Mouse (Mus musculus): Measurements from ENCODE around the gene Commd7. TPM values are rescaled to one million over a fixed set of nuclear protein-coding genes. Genes with fewer than 3 reads are reported as not detected.

Gene Commd7
- total RNA-seq, 2 experiments from 2014 or later = 44.2 to 45.8 TPM

DNA sequence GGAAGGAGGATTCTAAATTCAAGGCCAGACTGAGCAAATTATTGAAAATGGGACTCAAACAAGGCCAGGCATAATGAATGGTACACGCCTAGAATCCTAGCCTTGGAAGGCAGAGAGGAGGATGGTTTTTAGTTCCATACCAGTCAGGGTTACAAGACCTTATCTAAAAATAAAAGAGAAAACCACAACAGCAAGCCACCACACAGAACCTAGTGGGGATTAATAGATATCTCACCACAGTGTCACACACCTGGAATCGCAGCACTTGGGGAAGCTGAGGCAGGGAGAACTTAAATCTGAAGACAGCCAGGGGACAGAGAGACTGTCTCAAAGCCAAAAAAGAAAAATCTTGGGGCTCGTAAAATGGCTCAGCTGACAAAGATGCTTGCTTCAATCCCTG is 1.6 kb downstream of the Commd7 start:
- no peak for DNase-seq (ENCODE audit: low spot score in 2 of 2)

- no peak for DNase-seq (ENCODE audit: low spot score in 2 of 2)
Observed at GRCm38 (mm10) chr2:153622449-153622848, 10.1 kb downstream of the Commd7 start.

DNA sequence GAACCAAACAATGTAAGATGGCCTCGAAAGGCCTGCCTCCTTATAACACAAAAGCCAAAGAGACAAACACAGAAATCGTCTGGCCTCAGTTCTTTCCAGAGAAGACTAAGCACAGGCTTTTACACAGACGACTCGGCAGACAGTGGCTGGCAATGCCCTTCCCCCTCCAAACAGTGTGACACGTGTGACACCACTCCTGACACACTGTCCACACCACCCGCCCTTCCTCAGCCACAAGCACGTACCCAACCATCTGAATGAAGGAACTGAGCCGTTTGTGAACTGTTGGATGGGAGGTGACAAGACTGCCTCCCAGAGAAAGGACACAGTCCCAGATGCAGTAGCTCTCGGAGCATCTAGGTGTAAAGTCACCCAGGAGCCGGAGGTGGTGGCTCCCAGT is 13.7 kb downstream of the Commd7 start:
- no peak for DNase-seq (ENCODE audit: low spot score in 2 of 2)

GRCm38 (mm10) chr2:153618439-153618838 is 14.1 kb downstream of the Commd7 start:
- no peak for DNase-seq (ENCODE audit: low spot score in 2 of 2)

- no peak for DNase-seq (ENCODE audit: low spot score in 2 of 2)
Observed at GRCm38 (mm10) chr2:153616893-153617292, 15.7 kb downstream of the Commd7 start.

DNA sequence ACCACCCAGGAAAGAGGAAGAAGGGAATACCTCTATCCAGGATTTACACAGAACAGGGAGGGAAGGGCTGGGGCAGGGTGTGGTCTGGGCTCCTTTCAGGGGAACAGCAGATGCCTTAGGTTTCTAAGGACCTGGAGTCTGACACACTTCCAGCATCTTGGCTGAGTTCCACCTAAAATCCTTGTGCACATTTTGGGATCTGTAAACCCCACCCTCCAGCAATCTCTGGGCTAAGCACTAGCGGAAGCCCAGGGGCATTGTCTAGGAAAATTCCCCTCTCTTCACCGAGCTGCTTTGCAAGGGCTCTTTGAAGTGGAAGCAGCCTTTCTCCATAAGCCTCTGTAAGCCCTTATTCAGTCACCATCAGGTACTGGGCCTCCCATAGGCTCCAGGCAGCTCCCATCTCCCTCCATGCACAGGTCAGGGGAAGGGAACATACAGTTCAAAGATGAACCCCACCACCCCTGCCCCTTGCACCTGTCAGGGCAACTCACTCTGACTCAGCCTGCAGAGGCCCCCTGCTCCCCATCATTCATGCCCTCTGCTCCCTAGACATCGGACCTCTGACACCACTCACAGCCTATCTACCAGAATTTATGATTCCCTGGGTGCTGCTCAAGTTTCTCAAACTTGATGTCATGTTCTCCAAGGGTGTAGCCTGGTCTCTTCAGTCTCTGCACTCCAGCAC is 19.8 kb downstream of the Commd7 start:
- DNase-seq (ENCODE audit: low spot score in 2 of 2) = no peak

- no peak for DNase-seq (ENCODE audit: low spot score in 2 of 2)
Observed at GRCm38 (mm10) chr2:153611743-153612142, 20.8 kb downstream of the Commd7 start.

GRCm38 (mm10) chr2:153611241-153611630 is 21.3 kb downstream of the Commd7 start:
- no peak for DNase-seq (ENCODE audit: low spot score in 2 of 2)

DNA sequence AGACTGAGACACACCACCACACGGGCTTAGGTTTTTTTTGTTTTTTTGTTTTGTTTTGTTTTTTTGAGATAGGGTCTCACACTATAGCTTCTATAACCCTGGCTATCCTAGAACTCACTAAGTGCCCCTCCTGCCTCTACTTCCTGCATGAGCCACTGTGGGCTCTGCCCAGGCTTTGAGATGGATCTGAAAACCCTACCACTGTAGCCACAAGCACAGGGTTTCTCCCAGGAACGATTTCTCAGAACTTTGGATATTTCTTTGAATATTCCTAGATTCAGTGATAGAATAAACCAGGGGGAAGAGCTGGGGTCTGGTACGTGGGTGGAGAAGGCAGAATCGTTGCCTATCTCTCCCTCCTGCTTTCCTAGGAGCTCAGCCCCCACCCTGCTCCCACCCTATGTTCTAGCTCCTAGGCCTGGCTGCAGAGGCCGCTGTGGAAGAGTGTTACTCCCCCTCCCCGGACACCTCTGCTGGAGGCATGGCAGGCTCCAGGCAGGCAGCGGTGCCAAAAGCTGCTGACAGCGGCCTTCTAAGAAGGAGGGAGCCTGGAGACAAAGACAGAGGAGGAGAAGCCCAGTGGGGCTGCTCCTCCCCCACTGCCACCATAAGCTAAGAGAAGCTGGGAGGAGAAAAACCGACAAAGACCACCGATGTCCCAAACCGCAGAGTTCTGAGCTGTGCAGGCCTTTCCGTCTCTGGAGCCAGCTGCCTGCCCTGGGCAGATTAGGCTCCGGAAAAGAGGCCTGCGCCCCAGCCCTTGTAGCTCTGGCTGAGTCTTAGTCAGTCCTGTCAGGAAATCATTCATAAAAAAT is 21.9 kb downstream of the Commd7 start:
- DNase-seq (ENCODE audit: low spot score in 2 of 2) = no peak

GRCm38 (mm10) chr2:153609548-153609947 is 23.0 kb downstream of the Commd7 start:
- DNase-seq (ENCODE audit: low spot score in 2 of 2) = peak; percentile 69 to 87

DNA sequence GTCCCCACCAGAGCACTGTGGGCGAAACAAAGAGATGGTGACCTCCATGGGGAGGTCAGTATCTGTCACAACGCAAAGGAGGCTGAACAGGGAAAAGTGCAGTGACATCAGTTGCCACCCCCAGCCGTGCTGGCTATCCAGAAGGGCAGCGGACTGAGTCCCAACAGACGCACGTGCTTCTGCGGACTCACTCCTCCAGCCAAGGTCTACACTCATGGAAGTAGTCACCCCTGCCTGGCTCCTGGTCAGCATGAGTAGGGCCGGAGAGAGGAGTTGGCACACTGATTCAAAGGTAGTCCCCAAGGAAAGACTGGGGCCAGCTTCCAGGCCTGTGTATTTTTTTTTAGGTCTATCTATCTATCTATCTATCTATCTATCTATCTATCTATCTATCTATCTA is 23.5 kb downstream of the Commd7 start:
- no peak for DNase-seq (ENCODE audit: low spot score in 2 of 2)

DNA sequence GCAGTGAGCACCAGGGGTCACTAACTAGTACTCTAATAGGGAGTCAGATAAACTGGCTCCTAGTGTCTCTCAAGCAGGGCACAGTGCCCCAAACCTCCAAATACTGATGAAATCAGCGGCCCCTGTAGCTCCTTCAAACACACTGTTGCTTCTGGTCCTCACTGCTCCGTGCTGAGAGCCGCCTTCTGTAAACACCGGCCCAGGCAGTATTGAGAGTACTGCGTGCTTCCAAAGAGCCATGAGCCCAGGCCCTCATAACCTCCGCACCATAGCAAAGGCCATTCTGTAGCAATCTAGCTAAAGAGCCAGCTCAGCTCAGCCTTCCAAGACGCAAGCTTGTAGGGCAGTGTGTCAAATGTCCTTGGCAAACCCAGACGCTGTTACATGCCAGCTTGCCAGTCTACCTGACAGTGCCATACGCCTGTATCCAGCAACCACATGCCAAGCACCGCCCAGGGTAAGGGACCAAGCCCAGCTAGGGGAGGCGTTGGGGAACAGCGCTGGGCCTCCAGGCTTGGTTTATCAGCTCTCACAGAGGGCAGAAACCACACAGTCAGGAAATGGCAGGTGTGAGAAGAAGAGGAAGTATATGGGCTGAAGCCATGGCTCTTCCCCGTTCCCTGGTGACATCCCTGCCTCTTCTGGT is 24.6 kb downstream of the Commd7 start:
- DNase-seq (ENCODE audit: low spot score in 2 of 2) = no peak

DNA sequence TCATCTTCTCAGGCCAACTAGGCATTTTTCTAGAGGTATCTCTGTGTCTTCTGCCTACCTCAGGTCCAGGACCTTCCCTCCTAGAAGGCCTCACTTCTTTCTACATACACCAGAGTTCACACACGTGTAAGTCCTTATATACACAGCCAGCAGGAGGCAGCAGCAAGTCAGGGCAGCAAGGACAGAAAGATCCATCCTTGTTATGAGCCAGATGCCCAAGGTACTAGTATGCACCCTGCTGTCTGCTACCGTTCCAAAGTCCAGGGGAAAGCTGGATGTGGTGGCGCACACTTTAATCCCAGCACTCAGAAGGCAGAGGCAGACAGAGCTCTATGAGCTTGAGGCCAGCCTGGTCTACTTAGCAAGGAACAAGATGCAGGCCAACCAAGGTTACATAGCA is 26.2 kb downstream of the Commd7 start:
- no peak for DNase-seq (ENCODE audit: low spot score in 2 of 2)

DNA sequence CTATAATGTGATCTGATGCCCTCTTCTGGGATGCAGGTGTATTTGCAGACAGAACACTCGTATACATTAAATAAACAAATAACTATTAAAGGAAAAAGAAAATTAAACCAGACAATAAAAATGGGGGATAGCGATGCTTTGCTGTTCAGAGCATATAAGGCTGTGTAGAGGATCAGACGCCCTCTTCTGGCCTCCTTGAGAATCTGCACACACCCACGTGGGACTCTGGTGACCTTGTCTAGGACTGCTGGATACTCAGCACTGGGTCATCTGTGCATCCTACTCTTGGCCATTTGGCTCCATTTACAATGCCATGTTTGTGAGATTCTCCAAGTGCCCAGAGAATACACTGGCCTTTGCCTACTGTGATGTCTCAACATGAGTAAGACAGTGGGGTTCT is 28.9 kb downstream of the Commd7 start:
- no peak for DNase-seq (ENCODE audit: low spot score in 2 of 2)

- DNase-seq (ENCODE audit: low spot score in 2 of 2) = no peak
Observed at GRCm38 (mm10) chr2:153600667-153601648, 31.6 kb downstream of the Commd7 start.

GRCm38 (mm10) chr2:153600021-153600666 is 32.4 kb downstream of the Commd7 start:
- no peak for DNase-seq (ENCODE audit: low spot score in 2 of 2)

DNA sequence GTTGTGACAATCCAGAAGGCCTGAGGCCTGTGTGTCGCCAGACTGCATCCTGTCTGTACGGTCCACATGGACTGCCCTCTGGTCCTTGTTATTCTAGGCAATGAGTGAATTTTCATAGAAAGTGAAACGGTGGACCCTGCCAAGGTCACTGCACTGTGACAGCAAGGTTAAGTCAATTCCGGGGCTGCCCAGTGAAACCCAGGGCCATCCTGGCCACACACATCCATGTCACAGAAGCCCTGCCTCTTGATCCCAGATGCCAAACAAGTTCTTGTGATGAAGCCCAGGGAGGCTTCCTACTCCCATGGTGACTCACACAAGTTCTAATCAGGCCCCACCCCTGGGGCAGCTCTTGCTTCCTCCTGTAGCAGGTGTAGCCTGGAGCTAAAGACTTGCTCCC is 35.0 kb downstream of the Commd7 start:
- no peak for DNase-seq (ENCODE audit: low spot score in 2 of 2)

DNA sequence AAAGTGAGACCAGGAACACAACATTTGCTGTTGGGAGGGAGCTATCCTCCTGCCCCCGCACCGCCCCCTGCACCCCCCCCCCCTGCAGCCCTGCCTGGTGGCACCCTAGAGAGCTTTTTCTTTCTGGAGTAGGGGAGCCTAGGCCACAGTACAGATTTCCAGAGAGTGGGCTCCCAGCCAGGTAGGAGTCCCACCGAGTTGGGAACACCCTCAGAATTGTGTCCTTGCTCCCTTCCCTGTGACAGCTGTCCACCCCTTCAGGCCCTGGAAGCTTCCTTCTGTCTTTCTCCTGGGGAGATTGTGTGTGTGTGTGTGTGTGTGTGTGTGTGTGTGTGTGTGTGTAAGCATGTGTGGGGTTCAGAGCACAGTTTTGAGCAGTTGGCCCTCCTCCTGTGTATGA is 35.6 kb downstream of the Commd7 start:
- DNase-seq (ENCODE audit: low spot score in 2 of 2) = no peak

- DNase-seq (ENCODE audit: low spot score in 2 of 2) = no peak
Observed at GRCm38 (mm10) chr2:153594998-153595397, 37.6 kb downstream of the Commd7 start.

DNA sequence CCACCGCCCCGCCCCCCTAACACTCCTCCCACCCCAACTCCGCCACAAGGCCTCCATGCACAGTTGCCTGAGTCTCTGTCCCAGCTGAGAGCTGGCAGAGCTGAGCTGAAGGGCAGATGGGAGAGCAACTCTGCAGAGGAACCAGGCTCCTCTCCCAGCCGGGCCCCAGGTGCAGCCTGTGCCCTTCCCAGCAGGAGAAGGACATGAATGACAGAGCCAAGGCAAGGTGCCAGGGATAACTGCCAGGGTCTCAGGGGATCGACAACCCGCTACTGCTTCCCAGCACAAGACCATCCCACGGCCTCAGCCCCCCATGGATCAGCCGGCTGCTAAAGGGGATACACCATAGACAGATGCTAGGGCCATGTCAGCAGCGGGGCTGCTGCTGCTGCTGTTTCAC is 39.4 kb downstream of the Commd7 start:
- DNase-seq (ENCODE audit: low spot score in 2 of 2) = no peak

All from adrenal gland, postnatal 4 days (tissue).